Comparison of ENCODE assay signal across 8 mouse cellular contexts in the genomic region with DNA sequence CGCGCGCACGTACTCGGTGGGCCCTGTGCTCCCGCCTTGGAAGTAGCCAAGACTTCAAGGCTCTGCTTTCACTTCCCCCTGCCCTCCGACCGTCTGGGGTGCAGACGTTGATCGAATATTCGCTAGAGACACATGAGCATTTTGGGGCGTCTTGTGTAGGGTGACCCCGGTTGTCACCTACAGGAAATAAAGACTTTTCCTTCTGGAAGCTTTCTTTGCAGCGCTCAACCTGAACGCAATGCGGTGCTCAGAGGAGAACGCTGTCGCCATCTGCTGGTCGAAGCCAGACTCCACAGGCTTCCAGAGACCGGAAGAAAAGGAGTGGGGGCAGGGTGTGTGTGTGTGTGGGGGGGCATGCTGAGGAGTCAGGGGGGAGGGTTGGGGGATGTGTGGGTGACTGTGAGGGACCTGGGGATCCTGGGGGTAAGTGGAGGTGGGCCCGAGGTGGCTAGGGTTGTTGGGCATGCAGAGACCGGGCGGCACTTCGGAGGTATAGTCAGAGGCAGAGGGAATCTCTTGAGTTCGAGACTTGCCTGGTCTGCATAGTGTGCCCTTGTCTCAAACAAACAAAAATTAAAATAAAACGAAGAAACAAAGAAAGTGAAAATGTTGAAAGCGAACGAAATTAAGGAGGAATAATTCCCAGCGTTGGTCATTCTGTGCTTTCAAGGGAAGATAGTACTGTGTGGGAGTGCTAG. TPM values are rescaled to one million over a fixed set of nuclear protein-coding genes. Genes with fewer than 3 reads are reported as not detected.
DNase-seq lines count a peak whose midpoint lies in the region; ATAC-seq and TF ChIP-seq lines count a peak whose summit lies in the region.

No protein-coding gene starts in this region.

- H3K9me3 ChIP-seq in forebrain, embryonic 14.5 days (replicated peaks; ENCODE audit: control insufficient read depth, low read length), result no peaks in the 10 kb centered on the region
- no peaks in the 10 kb centered on the region for H3K9me3 ChIP-seq in lung, embryonic 14.5 days (ENCODE audit: low read depth, low read length)

- peak; percentile 89 for DNase-seq in ES-CJ7 (ENCODE audit: low read depth, low spot score)
- peak; percentile 95 for DNase-seq in forebrain, embryonic 14.5 days (ENCODE audit: low spot score)
- DNase-seq in heart, postnatal 25 days (ENCODE audit: low spot score), result peak; percentile 65
- peak; percentile 76 to 89 for DNase-seq in layer of hippocampus, adult 18-20 months (ENCODE audit: low spot score in 2 of 2)
- DNase-seq in lung, embryonic 14.5 days, result peak; percentile 97
- DNase-seq in testis, postnatal 14 days (ENCODE audit: low spot score), result peak; percentile 78

- H3K27me3 ChIP-seq in forebrain, embryonic 14.5 days (replicated peaks; ENCODE audit: control insufficient read depth, insufficient read depth, low read length), result no peaks in the 10 kb centered on the region
- no peaks in the 10 kb centered on the region for H3K27me3 ChIP-seq in lung, embryonic 14.5 days (ENCODE audit: insufficient read depth, low read length)

- peak overlapping the region; percentile 44 for H3K4me3 ChIP-seq in forebrain, embryonic 14.5 days (ENCODE audit: low read depth, low read length)
- peak overlapping the region; percentile 56 for H3K4me3 ChIP-seq in lung, embryonic 14.5 days (ENCODE audit: low read depth, low read length)

- 20% methylated on average over 29 of the region's 29 CpGs for WGBS in forebrain, embryonic 14.5 days
- 19% methylated on average over 29 of the region's 29 CpGs for WGBS in lung, embryonic 14.5 days

- peaks cover 16% of the 10 kb centered on the region for H3K4me1 ChIP-seq in forebrain, embryonic 14.5 days (ENCODE audit: control insufficient read depth, insufficient read depth, low read length)
- peaks cover 5% of the 10 kb centered on the region for H3K4me1 ChIP-seq in lung, embryonic 14.5 days (ENCODE audit: insufficient read depth)

- ATAC-seq in cerebellum, adult (ENCODE audit: insufficient number of reproducible peaks, low FRiP score, low TSS enrichment), result peak; percentile 7; the same call in 1 of the 2 replicates
- ATAC-seq in forebrain, embryonic 14.5 days, result peak; percentile 42
- peak; percentile 17 for ATAC-seq in lung, embryonic 14.5 days (ENCODE audit: insufficient read depth)
- peak; percentile 51 for ATAC-seq in neutrophil, adult 5-6 weeks (ENCODE audit: extremely low read depth, insufficient number of reproducible peaks, low FRiP score, poor library complexity, severe bottlenecking)

- intact Hi-C loops in heart, postnatal 25 days (cut with DNase I), result loop anchor here (2.0 to 5.0 kb wide), 3 partner anchors 32 to 103 kb away; a partner anchor contains a TSS

- peak overlapping the region; percentile 60 for H3K9ac ChIP-seq in forebrain, embryonic 14.5 days (ENCODE audit: low read length)
- H3K9ac ChIP-seq in lung, embryonic 14.5 days, result peak overlapping the region; percentile 49

- peak; percentile 95 for TF ChIP-seq CTCF in lung, embryonic 14.5 days (IDR thresholded peaks at IDR 0.05; ENCODE audit: low read depth)

- peak overlapping the region; percentile 66 for H3K4me2 ChIP-seq in forebrain, embryonic 14.5 days (ENCODE audit: low read length)
- peak overlapping the region; percentile 89 for H3K4me2 ChIP-seq in lung, embryonic 14.5 days

- no peaks in the 10 kb centered on the region for H3K36me3 ChIP-seq in forebrain, embryonic 14.5 days (ENCODE audit: control insufficient read depth, insufficient read depth, low read length)
- H3K36me3 ChIP-seq in lung, embryonic 14.5 days (ENCODE audit: insufficient read depth), result no peaks in the 10 kb centered on the region

- peak overlapping the region; percentile 89 for H3K27ac ChIP-seq in forebrain, embryonic 14.5 days (ENCODE audit: low read depth, low read length)
- H3K27ac ChIP-seq in lung, embryonic 14.5 days (ENCODE audit: low read depth), result peak overlapping the region; percentile 90

RNA-seq across cellular contexts. Expression of a gene that starts 1.0 kb away (rescaled TPM):
- 0.81 and 1.0 TPM in 2 replicates for polyA plus RNA-seq in forebrain, embryonic 14.5 days (2014; fragmentation: Nextera tagmentation; extraction: Ambion mirVana)
- total RNA-seq in heart, postnatal 25 days (2021), result 1 to 10 TPM; 1.9 to 2.8 TPM
- total RNA-seq in layer of hippocampus, adult 18-20 months (2021), result 1 to 10 TPM; 3.6 to 3.8 TPM
- 0.58 and 0.61 TPM in 2 replicates for polyA plus RNA-seq in lung, embryonic 14.5 days (2014; fragmentation: Nextera tagmentation; extraction: Ambion mirVana)
- 5.0 and 5.8 TPM in 2 replicates for total RNA-seq in neutrophil, adult 5-6 weeks (2017)

RNA-seq across cellular contexts. Expression of a gene that starts 4.2 kb away (rescaled TPM):
- polyA plus RNA-seq in forebrain, embryonic 14.5 days (2014; fragmentation: Nextera tagmentation; extraction: Ambion mirVana), result 2.4 and 2.5 TPM in 2 replicates
- 1 to 10 TPM; 6.7 to 7.4 TPM for total RNA-seq in heart, postnatal 25 days (2021)
- 1 to 10 TPM; 2.6 to 4.1 TPM for total RNA-seq in layer of hippocampus, adult 18-20 months (2021)
- 24.1 and 25.2 TPM in 2 replicates for polyA plus RNA-seq in lung, embryonic 14.5 days (2014; fragmentation: Nextera tagmentation; extraction: Ambion mirVana)
- 1.9 TPM in 1 of 2 replicates, not detected in the other for total RNA-seq in neutrophil, adult 5-6 weeks (2017)

RNA-seq across cellular contexts. Expression of a gene that starts 22.5 kb away (rescaled TPM):
- 46.0 and 47.4 TPM in 2 replicates for polyA plus RNA-seq in forebrain, embryonic 14.5 days (2014; fragmentation: Nextera tagmentation; extraction: Ambion mirVana)
- total RNA-seq in heart, postnatal 25 days (2021), result 1 to 10 TPM; 8.0 to 8.5 TPM
- total RNA-seq in layer of hippocampus, adult 18-20 months (2021), result 10 to 100 TPM; 24.8 to 26.7 TPM
- polyA plus RNA-seq in lung, embryonic 14.5 days (2014; fragmentation: Nextera tagmentation; extraction: Ambion mirVana), result 35.8 and 39.3 TPM in 2 replicates
- 5.6 and 6.4 TPM in 2 replicates for total RNA-seq in neutrophil, adult 5-6 weeks (2017)

RNA-seq across cellular contexts. Expression of a gene that starts 23.2 kb away (rescaled TPM):
- polyA plus RNA-seq in forebrain, embryonic 14.5 days (2014; fragmentation: Nextera tagmentation; extraction: Ambion mirVana), result 5.2 and 6.3 TPM in 2 replicates
- 10 to 100 TPM in 1 of 2 experiments, 1 to 10 TPM in 1; 9.4 to 10.1 TPM for total RNA-seq in heart, postnatal 25 days (2021)
- total RNA-seq in layer of hippocampus, adult 18-20 months (2021), result 10 to 100 TPM; 36.9 to 37.8 TPM
- polyA plus RNA-seq in lung, embryonic 14.5 days (2014; fragmentation: Nextera tagmentation; extraction: Ambion mirVana), result 6.1 and 7.3 TPM in 2 replicates
- total RNA-seq in neutrophil, adult 5-6 weeks (2017), result 0.58 and 0.98 TPM in 2 replicates

RNA-seq across cellular contexts. Expression of a gene that starts 30.8 kb away (rescaled TPM):
- 12.0 and 17.2 TPM in 2 replicates for polyA plus RNA-seq in forebrain, embryonic 14.5 days (2014; fragmentation: Nextera tagmentation; extraction: Ambion mirVana)
- total RNA-seq in heart, postnatal 25 days (2021), result 1 to 10 TPM; 8.4 to 9.7 TPM
- total RNA-seq in layer of hippocampus, adult 18-20 months (2021), result 10 to 100 TPM; 31.6 to 31.8 TPM
- polyA plus RNA-seq in lung, embryonic 14.5 days (2014; fragmentation: Nextera tagmentation; extraction: Ambion mirVana), result 27.5 and 32.5 TPM in 2 replicates
- total RNA-seq in neutrophil, adult 5-6 weeks (2017), result 1.5 and 2.6 TPM in 2 replicates

Comparison
In these comparisons a context has a peak if more than half of its experiments do, and no peak if none do; other contexts are left out.
1. Peak in every context shown above with its lines: DNase-seq, ATAC-seq, H3K4me3 ChIP-seq and H3K27ac ChIP-seq.